Mouse (Mus musculus) gastrocnemius, adult 8-10 months (tissue): Measurements from ENCODE around the gene Tiam1. TPM values are rescaled to one million over a fixed set of nuclear protein-coding genes. Genes with fewer than 3 reads are reported as not detected.

Experiments
- DNase-seq, 2 experiments: peaks; one replicate each; pipeline ENCODE4 v3.0.0; 2022; ENCODE audit warnings: low spot score in 2 of 2
- total RNA-seq, 4 experiments: library from RNA; stranded (reverse); gene quantifications; 2 replicates each; pipeline ENCODE4 v1.2.4; 2022

Gene Tiam1
- total RNA-seq, 4 experiments from 2014 or later: 2.9 to 14.0 (median 7.2) TPM

DNA sequence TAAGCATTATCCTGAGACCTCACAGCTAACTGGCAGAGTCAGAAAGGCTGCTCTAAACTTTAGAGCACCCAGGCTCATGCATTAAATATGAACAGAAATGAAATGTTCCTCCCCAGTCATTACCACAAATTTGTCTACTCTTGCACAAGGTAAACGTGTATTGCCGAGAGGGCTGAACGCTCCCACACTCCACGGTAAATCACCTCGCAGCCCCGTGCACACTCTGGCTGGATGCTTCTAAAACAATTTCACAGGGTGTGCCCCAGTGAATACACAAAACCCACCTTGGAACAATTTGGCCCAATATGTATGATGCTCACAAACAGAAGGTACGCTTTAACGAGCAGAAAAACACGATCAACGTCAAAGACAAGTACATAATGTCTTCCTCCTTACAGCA, 185.5 kb downstream of the Tiam1 start:
- no peak for DNase-seq

GRCm38 (mm10) chr16:89954525-89954924, 189.0 kb downstream of the Tiam1 start:
- no peak for DNase-seq

DNA sequence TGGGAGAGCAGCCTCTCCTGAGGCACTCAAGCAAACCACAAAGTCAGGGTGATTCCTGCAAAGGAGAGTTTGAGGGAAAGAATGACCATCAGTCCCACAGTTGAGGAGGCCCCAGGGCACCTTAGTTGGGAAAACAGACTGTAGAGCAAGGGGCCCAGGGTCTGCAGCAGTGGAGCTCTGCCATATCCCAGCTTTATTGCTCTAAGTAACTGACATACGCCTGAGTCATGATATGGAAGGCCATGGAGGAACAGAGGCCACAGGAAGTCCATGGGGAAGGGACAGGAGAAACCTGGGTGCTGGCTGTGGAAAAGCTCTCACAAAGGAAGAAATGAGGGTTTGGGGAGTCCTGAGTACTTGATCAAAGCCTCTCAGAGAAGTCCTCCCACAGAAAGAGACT, 189.5 kb downstream of the Tiam1 start:
- DNase-seq: no peak

GRCm38 (mm10) chr16:89952821-89953220, 190.7 kb downstream of the Tiam1 start:
- no peak for DNase-seq

DNA sequence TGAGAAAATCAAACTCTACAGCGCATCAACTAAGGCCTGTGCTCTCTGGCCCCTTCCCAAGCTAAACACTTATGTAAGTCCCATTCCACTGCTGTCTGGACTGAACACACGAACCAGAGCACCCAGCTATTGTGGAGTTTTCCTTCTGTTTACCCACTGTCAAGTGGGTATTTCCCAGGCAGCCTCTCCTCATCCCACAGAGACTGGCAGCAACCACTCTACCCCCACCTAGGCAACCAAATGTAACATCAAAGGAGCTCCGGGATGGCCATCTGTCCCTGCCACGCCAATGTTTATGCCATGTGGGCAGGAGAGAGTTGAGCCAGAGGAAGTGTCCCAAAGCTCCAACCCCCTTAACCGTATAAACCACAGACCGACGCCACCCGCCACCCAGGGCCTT, 192.8 kb downstream of the Tiam1 start:
- no peak for DNase-seq

- DNase-seq: no peak
These were observed 193.3 kb downstream of the Tiam1 start for GRCm38 (mm10) chr16:89950251-89950650.

DNA sequence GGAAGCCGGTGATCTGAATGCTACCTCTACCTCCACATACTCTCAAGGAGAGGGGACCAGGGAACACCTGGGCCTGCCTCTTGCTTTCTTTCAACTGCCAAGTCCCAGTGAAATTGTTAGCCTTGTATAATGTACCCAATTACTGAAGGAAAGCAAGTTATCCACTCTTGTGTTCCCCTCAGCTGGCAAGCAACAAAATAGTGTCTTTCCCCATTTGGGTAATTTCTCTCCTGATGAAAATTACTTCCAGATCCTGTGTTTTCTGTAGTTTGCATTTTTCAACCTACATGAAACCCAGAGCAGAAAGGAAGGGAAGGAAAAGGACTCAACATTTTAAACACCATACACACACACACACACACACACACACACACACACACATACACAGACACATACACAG, 195.5 kb downstream of the Tiam1 start:
- no peak for DNase-seq

- no peak for DNase-seq
These were observed 196.8 kb downstream of the Tiam1 start for GRCm38 (mm10) chr16:89946816-89947215.

- DNase-seq: no peak
These were observed 198.8 kb downstream of the Tiam1 start for GRCm38 (mm10) chr16:89944604-89945283.

DNA sequence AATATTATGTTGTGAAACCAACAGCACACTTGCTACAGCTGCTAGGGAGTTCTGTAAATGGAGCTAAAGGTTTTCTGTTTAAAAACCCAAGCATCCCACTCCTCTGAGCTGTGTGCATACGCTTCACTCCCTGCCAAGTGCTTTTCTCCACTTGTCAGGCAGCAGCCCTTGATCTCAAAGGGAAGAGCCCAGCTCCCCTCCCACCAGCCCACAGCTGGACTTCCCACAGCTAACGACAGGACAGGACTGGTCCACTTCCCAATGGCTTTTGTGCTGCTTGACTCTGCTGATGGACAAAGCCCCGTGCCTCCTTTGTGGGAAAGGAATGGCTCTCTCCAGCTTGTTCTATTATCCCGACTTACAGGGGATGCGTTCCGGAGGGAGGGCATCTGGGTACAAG, 199.5 kb downstream of the Tiam1 start:
- no peak for DNase-seq

DNA sequence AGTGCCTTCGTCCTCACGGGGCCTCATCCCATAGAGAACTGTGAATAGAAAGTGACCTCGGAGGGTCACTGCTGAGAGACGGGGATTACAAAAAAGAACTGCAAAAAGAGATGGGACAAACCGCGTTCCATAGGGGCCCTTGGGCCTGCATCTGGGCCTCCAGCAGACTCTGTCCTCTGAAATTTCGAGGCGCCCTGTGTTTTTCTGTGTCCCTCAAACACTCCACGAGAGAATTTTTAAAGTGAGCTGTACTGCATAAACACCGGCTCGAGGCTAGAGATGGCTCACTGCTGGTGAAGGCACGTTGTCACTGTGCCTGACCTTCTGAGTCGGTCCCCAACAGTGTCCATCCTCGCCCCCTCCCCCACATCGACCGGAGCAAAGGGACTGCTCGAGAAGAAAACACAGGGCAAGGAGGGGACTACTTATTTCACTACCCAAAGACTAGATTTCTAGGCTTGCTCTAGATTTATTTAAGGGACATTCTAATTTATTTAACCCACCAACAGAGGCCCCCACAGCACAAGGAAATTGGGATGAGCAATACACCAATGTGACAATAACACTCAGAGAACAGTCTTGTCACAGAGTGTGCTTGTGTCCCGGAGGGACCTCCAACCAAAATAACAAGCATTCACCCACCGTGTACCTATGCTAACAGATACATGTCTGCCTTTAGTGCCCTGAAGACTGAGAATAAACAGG, 200.2 kb downstream of the Tiam1 start:
- DNase-seq: no peak

DNA sequence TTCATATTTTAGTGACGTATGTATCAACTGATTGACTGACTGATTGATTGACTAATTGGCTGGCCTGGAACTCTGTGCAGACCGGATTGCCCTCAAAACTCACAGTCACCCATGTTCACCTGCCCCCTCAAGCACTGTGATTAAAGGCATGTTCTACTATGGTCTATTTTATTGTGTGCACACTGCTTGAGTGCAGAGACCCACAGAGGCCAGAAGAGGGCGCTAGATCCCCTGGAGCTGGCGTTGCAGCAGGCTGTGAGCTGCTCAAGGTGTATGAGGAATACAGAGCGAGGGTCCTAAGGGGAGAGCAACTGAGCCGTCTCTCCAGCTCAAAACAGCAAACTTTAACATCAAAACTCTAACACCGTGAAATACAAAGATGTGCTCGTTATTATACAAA, 202.9 kb downstream of the Tiam1 start:
- DNase-seq: no peak

- no peak for DNase-seq
These were observed 205.3 kb downstream of the Tiam1 start for GRCm38 (mm10) chr16:89938277-89938676.

DNA sequence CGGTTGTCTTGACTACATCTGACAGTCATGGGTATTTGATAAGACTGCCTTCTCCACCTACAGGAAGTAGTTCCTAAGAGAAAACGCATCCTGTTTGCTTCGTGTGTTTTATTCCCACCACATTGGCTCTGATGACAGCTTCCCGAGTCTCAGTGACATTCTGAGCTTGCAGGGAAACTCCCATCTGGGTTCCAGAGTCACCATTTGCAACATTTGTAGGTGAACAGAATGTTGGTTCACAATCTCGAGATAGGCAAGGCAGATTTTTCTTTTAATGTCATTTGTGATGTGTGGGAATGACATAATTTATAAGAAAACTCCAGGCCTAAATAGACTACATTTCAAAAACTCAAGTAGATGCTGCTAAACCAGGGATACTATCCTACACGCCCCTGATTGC, 207.0 kb downstream of the Tiam1 start:
- DNase-seq: no peak

GRCm38 (mm10) chr16:89935398-89935797, 208.2 kb downstream of the Tiam1 start:
- DNase-seq: no peak

- no peak for DNase-seq
These were observed 209.0 kb downstream of the Tiam1 start for GRCm38 (mm10) chr16:89934616-89935015.

DNA sequence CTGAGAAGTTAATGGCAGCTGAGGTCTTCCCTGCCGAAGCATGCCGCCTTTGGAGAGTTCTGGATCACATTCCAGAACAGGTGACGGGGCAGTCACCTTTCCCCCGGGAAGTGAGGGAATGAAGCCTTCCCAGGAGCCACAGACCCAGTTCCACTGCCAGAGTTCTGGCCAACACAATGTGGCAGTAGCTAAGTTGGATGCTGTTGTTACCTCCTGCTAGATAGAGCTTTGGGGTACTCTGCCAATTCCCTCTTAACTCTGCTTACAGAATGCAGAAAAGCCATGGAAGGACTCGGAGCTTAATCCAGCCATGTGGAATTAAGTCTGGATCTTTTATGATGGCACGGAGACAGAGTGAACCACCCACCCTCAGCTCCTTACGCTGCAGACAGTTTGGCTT, 209.6 kb downstream of the Tiam1 start:
- no peak for DNase-seq

DNA sequence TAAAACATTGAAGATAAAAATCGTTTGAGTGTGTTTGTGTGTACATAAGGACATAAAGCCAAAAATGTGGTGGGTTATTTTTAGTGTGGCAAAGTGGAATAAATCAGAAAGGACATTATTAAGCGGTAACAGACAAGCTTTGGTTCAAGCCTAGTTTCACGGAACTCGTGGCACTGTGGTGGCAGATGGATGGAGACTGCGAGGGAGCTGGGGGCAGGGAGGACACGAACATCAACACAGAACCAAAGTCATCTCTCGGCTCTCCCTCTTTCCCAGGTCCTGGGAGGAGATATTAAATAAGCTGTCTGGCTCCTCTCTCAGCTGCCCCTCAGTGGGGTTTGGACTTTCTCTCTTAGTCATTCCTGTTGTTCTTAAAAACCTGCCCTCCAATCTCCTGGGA, 215.0 kb downstream of the Tiam1 start:
- DNase-seq: no peak

DNA sequence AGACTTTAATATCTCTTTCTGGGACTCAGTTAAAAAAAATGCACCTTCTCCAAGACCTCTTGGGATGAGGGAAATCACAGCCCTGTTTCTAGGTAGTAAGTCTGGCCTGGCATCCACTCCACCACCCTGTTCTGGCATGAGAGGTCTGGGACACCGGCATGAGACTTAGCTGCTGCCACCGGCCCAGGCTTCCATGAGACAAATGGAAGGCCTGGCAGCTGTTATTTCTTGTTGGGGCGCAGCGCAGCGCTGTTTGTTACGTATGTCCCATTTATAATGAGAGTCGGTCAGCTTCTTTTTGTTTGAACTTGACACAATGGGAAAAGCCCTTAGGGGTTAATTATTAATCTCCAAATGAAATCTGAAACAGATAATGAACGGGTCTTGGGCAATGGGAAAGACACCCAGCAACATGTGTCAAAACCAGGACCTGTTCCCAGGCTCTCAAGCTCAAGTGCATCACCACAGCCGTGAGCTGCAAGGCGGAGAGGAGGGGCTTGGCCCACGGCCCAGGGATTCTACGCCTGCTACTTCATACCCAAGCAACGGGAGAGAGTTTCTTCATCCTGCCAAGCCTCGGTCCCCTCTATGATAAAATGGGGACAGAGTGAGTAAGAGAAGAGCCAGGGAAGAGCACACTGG, 219.2 kb downstream of the Tiam1 start:
- DNase-seq: no peak

- no peak for DNase-seq
These were observed 220.3 kb downstream of the Tiam1 start for GRCm38 (mm10) chr16:89923311-89923710.

- DNase-seq: no peak
These were observed 221.1 kb downstream of the Tiam1 start for GRCm38 (mm10) chr16:89922458-89922857.

GRCm38 (mm10) chr16:89921370-89921769, 222.2 kb downstream of the Tiam1 start:
- DNase-seq: no peak

GRCm38 (mm10) chr16:89920417-89920816, 223.2 kb downstream of the Tiam1 start:
- no peak for DNase-seq
